Mouse (Mus musculus): ENCODE results near the gene Mfsd12.

DNA sequence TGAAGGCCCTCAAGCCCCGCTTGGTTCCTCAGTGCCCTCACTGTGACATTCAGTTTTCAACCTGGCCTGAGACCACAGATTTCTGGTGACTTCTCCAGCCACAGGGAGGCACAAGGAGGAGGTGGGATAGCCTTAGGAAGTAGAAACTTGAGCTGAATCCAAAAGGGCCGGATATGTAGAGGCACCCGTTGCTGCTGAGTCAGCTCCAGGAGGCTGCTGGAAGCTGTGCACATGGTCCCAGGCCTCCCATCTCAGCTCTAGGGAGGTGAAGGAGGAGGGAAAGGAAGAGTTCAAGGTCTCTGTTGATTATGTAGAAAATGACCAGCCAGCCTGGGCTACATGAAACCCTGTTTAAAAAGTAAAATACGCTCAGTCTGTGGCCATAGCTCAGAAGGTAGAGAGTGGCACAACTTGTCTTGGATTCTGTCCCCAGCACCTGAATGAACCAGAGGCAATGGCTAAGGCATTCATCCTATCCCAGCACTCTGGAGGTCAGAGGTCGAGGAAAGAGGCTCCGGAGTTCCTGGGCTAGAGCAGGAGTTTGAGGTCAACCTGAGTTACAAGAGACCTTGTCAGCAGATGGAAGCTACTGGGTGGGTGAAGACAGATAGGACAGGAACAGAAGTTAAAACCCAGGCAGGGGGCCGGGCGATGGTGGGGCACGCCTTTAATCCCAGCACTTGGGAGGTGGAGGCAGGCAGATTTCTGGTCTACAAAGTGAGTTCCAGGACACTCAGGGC is 2.4 kb upstream of the Mfsd12 start:
- TF ChIP-seq CTCF (IDR thresholded peaks at IDR 0.05; ENCODE audit: low read depth, low read length) = no peak
- TF ChIP-seq POLR2A (IDR thresholded peaks at IDR 0.05; ENCODE audit: borderline replicate concordance, low read depth, low read length) = no peak

Data from bone marrow macrophage, adult 2 months (primary cell).